Mouse (Mus musculus): ENCODE measurements around the gene Otub1.

DNA sequence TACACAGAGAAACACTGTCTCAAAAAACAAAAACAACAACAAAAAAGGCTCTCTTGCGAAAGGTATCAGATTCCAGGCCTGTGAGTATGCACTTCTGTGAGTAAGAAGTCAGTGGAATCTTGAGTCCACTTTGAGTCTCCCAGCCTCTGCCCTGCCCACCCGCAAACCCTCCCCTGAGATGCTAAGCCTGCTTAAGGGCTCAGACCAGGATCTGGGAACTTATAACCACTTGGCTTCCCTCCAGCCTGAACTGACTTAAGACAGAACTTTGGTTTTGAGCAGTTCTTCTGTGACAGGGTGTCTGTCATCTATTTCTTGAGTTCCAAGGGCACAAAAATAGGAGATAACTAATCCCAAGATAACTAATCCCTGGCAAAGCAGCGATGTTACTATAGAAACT, 6.9 kb upstream of the Otub1 start:
- TF ChIP-seq CTCF (IDR thresholded peaks at IDR 0.05; ENCODE audit: extremely low read depth, insufficient read depth, low read length) (no peak), POLR2A (IDR thresholded peaks at IDR 0.05; ENCODE audit: extremely low read depth, insufficient read depth, low read length) (no peak)
